Mouse (Mus musculus) embryo, embryonic 11.5 days (tissue): ENCODE measurements around the gene Abtb2.
A peak's percentile ranks its signal among the peaks of the same experiment; 100 is the strongest.

Experiments
- DNase-seq: peaks from one replicate; pipeline ENCODE4 v3.0.0-alpha.2; 2012; ENCODE audit warnings: low read depth, low spot score

Gene Abtb2

DNA sequence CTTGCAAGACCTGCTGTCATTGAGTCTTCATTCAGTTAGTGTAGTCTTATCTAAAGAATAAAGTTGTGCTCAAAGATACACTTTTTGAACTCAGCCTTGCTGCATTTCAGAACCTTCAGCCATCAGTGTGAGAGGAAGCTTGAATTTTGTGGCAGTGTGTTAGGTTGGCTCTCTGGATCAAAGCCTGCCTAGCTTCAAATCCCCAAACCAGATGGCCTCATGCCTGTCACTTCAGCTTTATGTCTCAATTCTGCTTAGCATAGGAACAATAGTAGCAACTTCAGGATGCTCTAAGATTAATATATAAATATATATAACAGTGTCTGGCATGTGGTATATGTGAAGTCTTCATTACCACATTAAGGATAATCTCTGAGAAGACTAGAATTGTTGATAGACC lies 121.8 kb downstream of the Abtb2 start:
- DNase-seq, result no peak

DNA sequence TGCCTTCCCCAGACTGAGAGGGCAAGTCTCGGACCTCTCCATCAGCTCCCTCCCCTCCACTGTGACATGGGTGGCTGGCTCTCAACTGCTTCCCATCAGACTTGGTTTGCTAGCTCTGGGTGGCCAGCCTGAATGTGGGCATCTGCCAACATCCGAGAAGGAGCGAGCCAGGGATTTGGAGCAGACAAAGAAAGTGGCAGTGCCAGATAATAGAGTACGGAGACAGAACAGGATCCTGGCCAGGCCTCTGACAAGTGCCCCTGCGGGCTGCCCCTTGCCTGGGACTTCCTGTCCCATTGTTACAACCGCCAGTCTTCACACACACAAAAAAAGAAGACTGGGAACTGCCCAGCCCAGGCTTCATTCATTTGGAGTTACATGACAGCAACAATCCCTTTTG lies 124.3 kb downstream of the Abtb2 start:
- no peak for DNase-seq

DNA sequence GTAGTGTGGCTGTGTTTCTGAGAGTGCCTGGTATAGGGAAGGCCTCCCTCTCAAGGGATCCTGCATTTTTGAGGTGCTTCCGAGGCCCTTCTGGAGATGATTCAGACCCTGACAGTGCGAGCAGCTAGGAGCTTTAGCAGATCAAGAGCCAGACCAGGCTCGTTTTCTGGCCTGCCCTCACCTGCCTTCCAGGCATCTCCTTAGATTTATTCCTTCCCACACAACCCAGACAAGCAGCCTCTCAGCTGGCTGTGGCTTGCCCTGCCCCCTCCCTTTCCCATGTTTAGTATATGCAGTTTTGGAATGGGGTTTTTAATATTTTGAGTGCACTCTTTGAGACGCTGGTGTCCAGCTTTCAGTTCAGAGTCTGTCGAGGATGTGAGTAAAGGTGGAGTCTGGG lies 124.7 kb downstream of the Abtb2 start:
- no peak for DNase-seq

DNA sequence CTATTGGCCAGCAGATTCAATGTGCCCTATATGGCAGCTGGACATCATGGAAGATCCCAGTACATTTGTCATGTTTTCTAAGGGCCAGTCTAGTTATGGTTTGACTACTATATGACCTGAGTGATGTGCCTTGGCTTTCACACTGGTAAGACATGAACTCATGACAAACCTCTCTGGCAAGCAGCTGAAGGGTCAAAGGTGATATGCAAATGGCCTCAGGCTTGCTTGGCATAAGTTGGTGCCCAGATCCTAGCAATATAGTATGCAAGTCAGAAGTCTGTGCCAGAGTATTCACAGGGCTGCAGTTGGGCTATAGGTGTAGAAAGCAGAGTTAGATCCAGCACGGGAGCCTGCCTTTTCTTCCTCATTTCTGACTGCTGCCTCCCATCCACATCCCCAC lies 125.2 kb downstream of the Abtb2 start:
- no peak for DNase-seq

DNA sequence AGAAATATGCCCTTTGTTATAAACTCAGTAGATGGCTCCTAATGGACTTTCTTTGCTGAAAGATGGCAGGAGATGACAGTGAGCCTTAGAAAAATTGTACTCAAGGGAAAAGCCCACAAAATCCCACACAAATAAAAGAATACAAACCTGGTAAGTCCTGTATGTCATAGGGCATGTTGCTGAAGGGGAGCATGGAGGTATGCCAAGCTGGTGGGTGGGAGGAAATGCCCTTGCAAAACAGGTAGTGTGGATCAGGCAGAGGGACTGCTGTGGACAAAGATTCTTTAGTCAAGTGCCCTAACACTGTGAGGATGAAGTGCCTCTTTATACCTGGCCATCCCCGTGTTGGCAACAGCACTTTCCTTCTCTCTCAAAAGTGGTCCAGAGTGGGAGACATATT lies 126.7 kb downstream of the Abtb2 start:
- DNase-seq, result no peak

DNA sequence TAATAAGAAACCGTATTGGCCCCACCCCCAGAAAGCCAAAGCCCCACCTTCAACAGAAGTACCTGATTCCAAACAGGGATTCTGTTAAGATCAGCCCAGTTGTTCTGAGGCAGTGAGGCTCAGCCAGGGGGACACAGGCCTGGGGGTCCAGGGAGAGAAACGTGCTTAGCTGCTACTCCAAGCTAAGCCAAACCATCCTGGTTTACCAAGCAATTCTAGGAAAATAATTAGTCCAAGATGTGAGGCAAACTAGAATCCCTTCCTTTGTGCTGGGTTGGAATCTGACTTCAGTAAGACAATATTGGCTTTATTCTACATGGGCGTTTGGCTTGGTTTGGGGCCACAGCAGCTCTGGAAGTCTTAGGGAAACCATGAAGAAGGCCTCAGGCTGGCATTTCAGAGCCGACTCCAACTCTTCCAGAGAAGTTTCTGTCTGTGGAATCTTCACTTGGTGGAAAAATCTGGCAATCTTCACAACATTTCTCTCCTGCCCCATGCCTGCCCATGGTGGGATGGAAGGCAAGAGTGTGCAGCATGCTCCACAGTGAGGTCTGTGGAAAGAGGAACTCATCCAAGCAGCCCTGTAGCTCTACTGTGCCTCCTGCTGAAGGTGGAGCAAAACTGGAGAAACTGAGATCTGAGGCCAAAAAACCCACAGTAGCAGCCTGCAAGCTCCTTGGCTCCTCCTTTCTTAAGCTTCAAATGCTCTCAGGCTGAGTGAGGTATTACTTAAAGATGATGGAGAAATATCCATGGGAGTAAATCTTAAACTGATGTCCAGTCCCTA lies 128.9 kb downstream of the Abtb2 start:
- no peak for DNase-seq

DNA sequence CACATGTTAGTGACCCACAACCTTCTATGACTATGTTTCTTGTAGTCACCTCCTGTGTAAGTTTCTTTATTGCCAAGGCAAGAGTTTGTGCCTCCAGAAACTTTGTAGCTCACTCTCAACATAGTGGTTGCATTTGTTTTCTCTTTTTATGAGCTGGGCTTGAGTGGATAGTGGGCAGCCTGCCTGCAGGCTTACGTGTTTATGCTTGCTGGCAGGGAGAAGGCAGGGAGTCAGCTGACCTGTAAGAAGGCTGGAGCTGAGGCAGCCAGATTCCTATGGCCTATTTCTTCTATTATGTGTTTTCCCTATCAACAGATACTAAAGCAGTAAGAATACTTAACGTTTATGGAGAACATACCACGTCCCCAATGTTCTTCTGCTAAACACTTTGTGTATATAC lies 130.1 kb downstream of the Abtb2 start:
- no peak for DNase-seq

DNA sequence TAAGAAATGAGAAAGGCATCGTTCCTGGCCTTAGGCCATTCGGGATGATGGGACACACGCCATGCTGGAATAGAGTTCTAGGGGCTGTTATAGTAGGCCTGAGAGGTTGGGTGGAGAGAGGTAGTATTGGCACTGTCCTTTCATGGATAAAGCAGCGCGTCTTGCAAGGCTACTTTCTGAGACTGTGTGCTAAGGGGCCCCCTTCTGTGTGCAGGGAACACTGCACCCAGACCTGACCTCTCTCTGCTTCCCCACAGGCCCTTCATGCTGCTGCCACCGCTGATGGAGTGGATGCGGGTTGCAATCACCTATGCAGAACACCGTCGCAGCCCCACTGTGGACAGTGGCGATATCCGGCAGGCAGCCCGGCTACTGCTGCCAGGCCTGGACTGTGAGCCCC lies 134.4 kb downstream of the Abtb2 start:
- no peak for DNase-seq

DNA sequence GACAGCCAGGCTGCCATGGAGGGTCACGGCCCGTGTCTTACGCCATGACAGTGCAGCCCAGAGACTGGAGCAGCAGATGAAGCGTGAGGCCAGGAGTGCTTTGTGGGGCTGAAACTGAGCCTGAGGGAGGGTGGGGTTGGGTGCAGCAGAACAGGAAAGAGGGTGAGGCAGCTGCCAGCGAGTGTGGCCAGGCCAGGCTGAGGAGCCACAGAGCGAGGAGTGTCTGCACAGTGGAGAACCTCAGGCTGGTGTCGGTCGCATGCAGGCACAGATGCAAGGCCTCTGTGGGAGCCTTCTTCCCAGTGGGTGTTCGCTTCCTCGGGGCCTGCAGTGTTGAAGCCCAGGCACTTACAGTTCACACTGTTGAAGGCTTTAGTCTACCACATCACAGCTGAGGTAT lies 137.2 kb downstream of the Abtb2 start:
- no peak for DNase-seq

DNA sequence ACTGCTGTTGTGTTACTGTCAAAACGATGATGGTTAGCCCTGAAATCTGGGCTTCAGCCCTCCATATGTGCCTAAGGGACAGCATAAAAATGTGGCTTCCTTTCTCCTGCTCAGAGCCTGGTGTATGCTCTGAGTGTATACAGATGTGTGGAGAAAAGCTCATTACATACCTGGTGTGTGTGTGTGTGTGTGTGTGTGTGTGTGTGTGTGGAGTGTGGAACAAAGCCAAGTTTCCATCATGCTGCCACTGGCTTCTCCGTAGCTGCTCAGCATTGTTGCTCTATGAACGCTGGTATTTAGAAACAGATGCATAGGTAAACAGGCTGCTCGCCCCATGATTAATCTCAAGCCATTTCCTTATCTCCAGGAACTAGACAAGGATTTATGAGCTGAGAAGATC lies 137.8 kb downstream of the Abtb2 start:
- no peak for DNase-seq

DNA sequence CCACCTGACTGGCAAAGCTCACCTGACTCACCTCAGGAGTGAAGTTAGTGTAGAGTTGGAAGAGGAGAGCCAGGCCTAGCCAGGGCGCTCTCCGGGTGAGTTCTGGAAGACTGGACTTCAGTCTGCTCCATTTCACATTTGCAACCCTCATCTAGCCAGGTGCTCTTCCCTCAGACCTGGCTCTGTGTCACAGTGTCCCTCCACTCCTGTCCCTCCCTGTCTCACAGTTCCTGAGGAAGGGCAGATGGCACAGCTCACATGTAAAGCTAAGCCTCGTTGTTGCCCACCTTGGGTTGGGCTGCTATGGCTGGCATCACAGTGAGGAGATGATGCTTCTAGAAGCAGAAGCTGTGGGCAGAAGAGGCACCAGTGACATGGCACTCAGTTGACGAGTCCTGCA lies 139.7 kb downstream of the Abtb2 start:
- DNase-seq, result no peak

DNA sequence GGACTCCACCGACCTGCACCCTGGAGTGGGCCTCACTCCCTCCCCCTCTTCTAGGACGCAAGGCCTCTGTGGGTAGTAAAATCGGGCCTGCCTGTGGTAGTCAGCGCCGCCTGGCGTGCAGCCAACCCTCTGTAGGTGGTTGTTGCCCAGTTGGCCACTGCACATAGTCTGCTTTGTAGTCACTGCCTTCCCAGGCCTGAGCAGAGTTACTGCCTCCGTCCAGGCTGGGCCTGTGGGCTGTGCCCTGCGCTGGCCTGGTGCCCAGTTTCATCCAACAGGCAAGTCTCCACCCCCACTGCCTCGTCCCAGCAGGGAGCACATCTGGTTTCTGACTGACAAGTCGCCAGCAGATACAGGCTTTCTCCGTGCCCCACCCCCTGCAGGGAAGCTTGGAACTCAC lies 140.1 kb downstream of the Abtb2 start:
- DNase-seq, result peak; percentile 27

DNA sequence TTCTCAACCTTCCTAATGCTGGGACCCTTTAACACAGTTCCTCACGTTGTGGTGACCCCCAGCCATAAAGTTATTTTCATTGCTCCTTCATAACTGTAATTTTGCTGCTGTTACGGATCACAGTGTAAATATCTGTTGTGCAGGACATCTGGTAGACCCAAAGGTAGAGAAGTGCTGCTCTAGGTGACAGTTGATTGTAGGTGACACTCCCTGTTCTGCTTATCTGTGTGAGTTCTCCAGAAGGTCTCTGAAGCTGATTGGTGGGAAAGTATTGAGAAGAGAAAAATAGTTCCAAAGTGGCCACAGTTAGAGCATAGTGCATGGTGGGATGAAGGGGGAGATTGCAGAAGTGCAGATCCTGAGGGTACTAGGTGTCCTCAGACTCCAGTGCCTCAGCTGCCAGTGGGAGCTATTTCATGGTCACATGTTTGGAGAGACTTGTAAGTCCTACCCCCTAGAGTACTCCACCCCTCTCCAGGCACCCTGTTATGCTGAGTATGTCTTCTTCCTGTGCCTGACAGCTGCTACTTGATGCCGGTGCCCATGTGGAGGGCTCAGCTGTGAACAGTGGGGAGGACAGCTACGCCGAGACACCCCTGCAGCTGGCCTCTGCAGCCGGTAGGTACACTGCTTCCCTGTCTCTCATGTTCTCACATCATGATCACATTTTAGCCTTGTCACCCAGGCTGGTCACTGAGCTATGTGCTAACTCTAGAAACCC lies 141.1 kb downstream of the Abtb2 start:
- DNase-seq, result no peak

DNA sequence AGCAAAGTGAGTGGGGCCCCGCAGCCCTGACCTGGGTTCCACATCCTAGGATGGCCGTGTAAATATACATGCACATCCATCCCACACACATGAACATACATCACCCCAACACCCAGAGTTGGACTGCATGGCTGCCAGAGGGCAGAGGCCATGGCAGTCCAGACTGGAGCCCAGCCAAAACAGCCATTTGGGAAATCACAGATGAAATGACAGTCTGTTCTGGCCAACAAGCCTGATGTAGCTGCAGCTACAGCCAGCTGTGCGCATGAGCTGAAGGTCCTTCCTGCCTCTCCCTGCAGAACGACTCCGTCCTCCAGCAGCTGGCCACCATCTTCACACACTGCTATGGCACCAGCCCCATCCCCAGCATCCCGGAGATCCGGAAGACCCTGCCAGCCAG lies 144.7 kb downstream of the Abtb2 start:
- no peak for DNase-seq

DNA sequence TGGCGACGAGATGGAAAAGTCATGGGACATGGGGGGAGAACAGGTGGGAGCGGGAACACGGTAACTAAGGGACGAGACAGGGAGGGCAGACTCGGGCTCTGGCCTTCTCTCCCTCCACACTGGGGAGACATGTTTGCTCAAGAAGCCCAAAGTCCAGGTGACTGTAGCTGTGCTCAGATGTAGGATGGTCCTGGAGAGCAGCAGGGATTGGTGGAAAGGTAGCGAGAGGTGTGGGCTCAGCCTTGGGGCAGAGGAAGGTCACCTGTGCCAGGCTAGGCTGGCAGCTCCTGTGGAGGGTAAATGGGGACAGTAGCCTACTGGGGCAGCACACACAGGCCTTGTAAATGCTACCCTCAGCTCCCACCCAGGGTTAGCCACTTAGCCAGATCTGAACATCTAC lies 147.7 kb downstream of the Abtb2 start:
- no peak for DNase-seq

DNA sequence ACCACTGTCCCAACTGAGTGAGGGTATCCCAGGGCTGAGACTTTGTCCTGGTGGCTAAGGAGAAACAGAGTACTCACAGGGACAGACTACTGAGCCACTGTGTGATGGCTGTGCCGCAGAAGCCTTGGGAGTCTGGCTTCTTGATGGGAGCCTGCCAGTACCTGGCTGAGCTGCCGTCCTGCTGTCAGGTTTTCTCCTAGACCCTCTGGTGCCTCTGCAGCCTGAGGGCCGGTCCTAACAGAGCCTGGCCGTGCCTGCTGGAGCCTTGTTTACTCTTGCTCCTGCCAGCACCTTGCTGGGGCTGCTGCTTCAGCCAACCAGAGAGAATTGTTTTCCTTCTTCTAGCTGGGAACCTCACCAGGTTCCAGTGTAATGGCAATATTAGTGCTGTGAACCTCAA lies 148.3 kb downstream of the Abtb2 start:
- DNase-seq, result no peak

DNA sequence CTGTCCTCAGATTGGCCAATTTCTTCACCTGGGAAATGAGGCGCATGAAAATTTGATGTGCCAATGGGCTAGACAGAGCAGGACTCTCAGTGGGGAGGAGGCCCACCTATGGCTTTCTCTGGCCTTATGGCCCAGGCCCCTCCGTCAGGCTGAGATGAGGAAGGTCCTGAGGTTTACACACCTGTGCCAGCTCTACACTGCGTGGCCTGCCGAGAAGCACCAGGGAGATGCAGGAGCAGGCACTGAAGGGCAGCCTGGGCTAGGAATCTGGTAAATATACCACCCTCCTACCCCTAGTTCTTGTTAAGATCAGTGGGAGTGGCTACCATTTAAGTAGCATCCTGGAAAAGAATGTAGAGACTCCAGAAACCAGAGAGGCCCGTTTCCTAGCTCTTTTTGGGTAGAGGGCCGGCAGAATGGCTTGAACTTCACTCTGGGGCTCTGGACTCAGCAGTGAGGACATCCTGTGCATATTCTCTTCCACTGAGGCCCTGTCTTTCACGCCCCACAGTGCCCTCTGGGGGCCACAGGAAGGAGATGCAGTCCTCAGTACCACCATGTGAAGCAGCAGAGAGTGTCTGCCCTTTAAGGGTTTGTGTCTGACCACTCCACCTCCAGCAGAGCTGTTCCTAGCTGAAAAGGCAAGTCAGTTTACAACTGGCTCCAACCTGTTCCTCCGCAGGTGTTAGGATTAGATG lies 152.6 kb downstream of the Abtb2 start:
- DNase-seq, result peak; percentile 65

DNA sequence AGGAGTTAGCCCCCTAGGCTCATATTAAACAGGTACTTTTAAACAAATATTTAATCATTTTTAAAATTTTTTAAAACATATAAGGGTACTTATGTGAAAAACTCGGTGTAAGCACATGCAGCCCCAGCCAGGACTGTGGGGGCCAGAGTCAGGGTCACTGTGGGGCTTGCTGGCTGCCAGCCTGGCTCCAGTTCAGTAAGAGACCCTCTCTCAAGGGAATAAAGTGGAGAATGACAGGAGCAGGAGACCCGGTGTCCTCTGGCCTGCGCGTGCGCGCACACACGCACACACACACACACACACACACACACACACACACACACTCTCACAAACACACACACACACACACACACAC lies 153.2 kb downstream of the Abtb2 start:
- DNase-seq, result no peak

DNA sequence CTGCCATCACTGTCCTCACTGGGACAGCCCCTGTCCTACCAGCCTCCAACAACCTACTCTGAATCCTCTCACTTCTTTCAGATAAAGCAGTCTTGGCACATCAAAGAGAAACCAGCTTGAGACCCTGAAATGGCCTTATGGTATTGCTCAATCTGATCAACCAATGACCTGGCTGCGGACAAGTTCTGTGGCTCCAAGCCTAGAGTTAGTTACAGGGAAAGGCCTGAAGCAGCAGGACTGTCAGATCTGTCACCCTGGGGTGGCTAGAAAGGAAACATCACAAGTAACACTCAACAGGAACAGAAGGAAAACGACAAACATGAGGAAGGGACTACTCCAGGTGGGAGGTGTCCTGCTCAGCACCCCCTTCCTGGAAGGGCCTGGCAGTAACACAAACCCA lies 158.4 kb downstream of the Abtb2 start:
- DNase-seq, result no peak

DNA sequence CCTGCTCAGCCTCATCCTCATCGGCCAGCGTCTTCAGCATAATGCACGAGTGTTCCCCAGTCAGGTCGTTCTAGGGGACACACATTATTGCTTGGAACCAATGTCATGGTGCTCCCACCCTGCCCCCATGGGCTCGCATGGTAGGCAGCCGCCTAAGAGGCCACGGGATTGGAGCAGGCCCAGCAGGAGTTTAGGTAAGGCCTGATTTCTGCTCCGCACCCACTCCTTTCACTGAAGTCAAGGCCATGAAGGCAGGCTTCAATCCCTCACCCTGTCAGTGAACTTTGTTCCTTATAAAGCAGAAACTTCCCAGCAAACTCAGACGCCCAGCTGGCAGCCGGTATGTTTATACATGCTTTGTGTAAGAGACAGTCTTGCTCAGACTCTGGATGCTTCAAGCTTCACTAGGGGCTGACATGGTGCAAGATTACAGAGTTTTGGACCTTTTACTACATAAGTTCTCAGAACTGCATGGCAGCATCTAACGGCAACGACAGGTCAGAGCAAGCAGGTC lies 162.0 kb downstream of the Abtb2 start:
- no peak for DNase-seq

DNA sequence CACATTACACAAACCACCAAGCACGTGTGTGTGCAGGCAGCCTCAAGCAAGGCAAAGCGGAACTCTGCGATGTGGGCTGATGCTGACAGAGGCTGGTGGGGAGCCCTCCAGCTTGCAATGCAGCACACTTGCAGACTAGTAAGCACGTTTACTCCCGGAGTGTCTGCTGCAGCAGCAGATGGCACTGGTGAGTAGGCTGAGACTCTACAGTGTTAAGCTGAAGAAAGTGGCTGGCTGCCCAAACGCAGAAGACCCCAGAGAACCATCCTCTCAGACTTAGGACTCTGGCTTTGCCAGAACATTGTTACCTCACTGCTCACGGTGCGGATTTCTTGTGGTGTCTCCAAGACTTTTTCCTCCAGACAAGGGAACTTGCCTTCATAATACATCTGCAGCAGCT lies 164.9 kb downstream of the Abtb2 start:
- DNase-seq, result no peak

DNA sequence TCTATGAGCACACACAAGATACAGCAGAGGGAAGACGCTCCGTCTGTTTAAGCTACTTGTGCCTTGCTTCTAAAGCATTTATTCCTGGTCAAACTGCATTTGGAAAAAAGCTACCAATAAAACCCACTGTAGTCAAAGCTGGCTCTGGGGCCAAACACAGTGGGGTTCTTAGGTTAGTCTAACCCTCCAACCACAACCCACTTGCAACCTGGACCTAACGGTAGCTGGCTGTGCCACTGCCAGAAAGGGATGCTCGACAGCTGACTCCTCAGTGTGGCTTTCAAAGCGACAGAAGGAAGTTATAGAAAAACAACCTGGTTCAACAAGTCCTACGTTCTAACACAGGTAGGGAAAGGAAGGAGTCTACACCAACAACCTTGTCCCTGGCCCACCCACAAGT lies 165.3 kb downstream of the Abtb2 start:
- no peak for DNase-seq

DNA sequence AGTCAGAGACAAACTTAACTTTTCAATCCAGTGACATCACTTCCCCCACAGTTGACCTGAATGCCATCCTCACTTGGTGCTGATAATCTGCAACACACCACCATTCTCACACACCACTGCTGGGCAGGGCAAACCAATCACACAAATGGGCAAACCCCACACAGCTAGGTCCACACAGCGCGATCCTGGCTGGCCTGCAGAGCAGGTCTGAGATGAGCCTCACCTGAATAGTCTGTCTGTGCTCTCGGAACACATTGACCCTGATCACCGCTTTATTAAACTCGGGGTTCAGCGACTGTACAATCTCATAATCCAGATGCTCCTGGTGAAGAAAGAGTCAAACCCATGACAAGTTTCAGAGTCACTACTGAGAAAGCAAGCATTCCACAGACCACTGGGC lies 176.7 kb downstream of the Abtb2 start:
- DNase-seq, result no peak
